Mouse (Mus musculus) cerebellum, adult 2 months (tissue): Measurements from ENCODE around the gene Dnajb3.

Experiments used
- CTCF ChIP-seq: fragments of 200-500 bp; IDR thresholded peaks from 2 replicates; pipeline ENCODE4 v1.5.1; 2011; ENCODE audit warnings: low read depth, mild to moderate bottlenecking, control low read depth, low read length, moderate library complexity, borderline replicate concordance; ENCODE audit not compliant: insufficient read depth
- POLR2A ChIP-seq: fragments of 200-500 bp; IDR thresholded peaks from 2 replicates; pipeline ENCODE4 v1.6.1; 2011; ENCODE audit warnings: low read length, control low read depth, borderline replicate concordance; ENCODE audit not compliant: insufficient read depth

- TF ChIP-seq POLR2A, result no peak
- no peak for TF ChIP-seq CTCF
These were observed 12.0 kb upstream of the Dnajb3 start for GRCm38 (mm10) chr1:88217576-88217975.
